Mouse (Mus musculus) forebrain, embryonic 10.5 days (tissue): ENCODE measurements around the gene Tacstd2. TPM values are rescaled to one million over a fixed set of nuclear protein-coding genes. Genes with fewer than 3 reads are reported as not detected.

ENCODE experiments used
- DNase-seq: peaks from one replicate; pipeline ENCODE4 v3.0.0-alpha.2; 2017; ENCODE audit warnings: low spot score; ENCODE audit errors: extremely low spot score
- H3K27ac ChIP-seq: fragments of 300-500 bp; sonication (generic); 2 replicates; pipeline ENCODE4 v1.5.1; 2016; ENCODE audit warnings: mild to moderate bottlenecking
- H3K27me3 ChIP-seq: fragments of 300-500 bp; sonication (generic); 2 replicates; pipeline ENCODE4 v1.6.1; 2016; ENCODE audit warnings: mild to moderate bottlenecking; ENCODE audit not compliant: poor library complexity, severe bottlenecking
- H3K36me3 ChIP-seq: fragments of 300-500 bp; sonication (generic); replicated peaks from 2 replicates; pipeline ENCODE4 v1.6.1; 2016; ENCODE audit warnings: mild to moderate bottlenecking, moderate library complexity
- H3K4me1 ChIP-seq: fragments of 300-500 bp; sonication (generic); 2 replicates; pipeline ENCODE4 v1.6.1; 2016
- H3K4me3 ChIP-seq: fragments of 300-500 bp; sonication (generic); 2 replicates; pipeline ENCODE4 v1.5.1; 2016; ENCODE audit warnings: mild to moderate bottlenecking, moderate library complexity
- H3K9me3 ChIP-seq: fragments of 300-500 bp; sonication (generic); 2 replicates; pipeline ENCODE4 v1.6.1; 2016; ENCODE audit warnings: mild to moderate bottlenecking, moderate library complexity
- whole genome bisulfite sequencing: fragments of 180-500 bp; shearing (Covaris S2); methylation state at CpG from one replicate; pipeline ENCODE4 v1.1.7; 2016; 5-methylcytosine and 5-hydroxymethylcytosine counted together
- polyA plus RNA-seq: library from polyadenylated mRNA; unstranded; fragments of >200 nt; fragmentation: Nextera tagmentation; extraction: Ambion mirVana; gene quantifications from 2 replicates; pipeline ENCODE4 v1.2.1, GENCODE M21; 2016

Gene Tacstd2
- polyA plus RNA-seq, 1 experiment from 2014 or later = 4.3 TPM

GRCm38 (mm10) chr6:67491755-67492154 is 43.8 kb downstream of the Tacstd2 start, which contains the start of gene Il23r:
TSS of gene Il23r (minus strand) at chr6:67491855.
- Histone ChIP-seq H3K27ac (no peak within 1 kb of the TSS), H3K4me3 (no peak within 1 kb of the TSS), H3K9me3 (no peaks in the 10 kb centered on the region), H3K36me3 (no peaks in the 10 kb centered on the region), H3K4me1 (no peaks in the 10 kb centered on the region), H3K27me3 (no peaks in the 10 kb centered on the region)
- 83% methylated on average over 2 of the region's 2 CpGs for WGBS
- DNase-seq = no peak

Other genes with a start within 250 kb of the Tacstd2 start
- gene Il12rb2, start 159.6 kb downstream of the Tacstd2 start, polyA plus RNA-seq = 0.07 TPM in 1 of 2 replicates, not detected in the other
- gene Il23r, start 43.9 kb downstream of the Tacstd2 start, polyA plus RNA-seq = not detected in 2 replicates